Mouse (Mus musculus) adrenal gland, postnatal 25 days (tissue): ENCODE data around the gene Slc35a3. TPM values are rescaled to one million over a fixed set of nuclear protein-coding genes. Genes with fewer than 3 reads are reported as not detected.

Experiments
- DNase-seq: peaks from one replicate; pipeline ENCODE4 v3.0.0; 2021; ENCODE audit warnings: mixed read lengths
- total RNA-seq: library from RNA; stranded (reverse); gene quantifications from 2 replicates; pipeline ENCODE4 v1.2.3, GENCODE M21; 2021

The Slc35a3 gene
- total RNA-seq, 1 experiment from 2014 or later, result 29.5 TPM

GRCm38 (mm10) chr3:116638572-116638971, 74.1 kb downstream of the Slc35a3 start:
- no peak for DNase-seq

- no peak for DNase-seq
These were observed 74.7 kb downstream of the Slc35a3 start for GRCm38 (mm10) chr3:116637693-116638476.

GRCm38 (mm10) chr3:116635799-116636198, 76.8 kb downstream of the Slc35a3 start:
- DNase-seq, result no peak

- no peak for DNase-seq
These were observed 77.8 kb downstream of the Slc35a3 start for GRCm38 (mm10) chr3:116634853-116635252.

GRCm38 (mm10) chr3:116634091-116634490, 78.5 kb downstream of the Slc35a3 start:
- no peak for DNase-seq

- DNase-seq, result no peak
These were observed 79.7 kb downstream of the Slc35a3 start for GRCm38 (mm10) chr3:116632971-116633370.

GRCm38 (mm10) chr3:116631459-116631858, 81.2 kb downstream of the Slc35a3 start:
- no peak for DNase-seq

GRCm38 (mm10) chr3:116622641-116623040, 90.0 kb downstream of the Slc35a3 start:
- DNase-seq, result no peak

GRCm38 (mm10) chr3:116620636-116621370, 91.8 kb downstream of the Slc35a3 start:
- DNase-seq, result no peak

Other genes starting within 250 kb of the Slc35a3 start
- gene Rtca, start 204.6 kb downstream of the Slc35a3 start, total RNA-seq, result 29.5 and 35.1 TPM in 2 replicates
- 71.6 and 76.0 TPM in 2 replicates for gene Dbt, start 199.8 kb downstream of the Slc35a3 start, total RNA-seq
- 0.91 and 1.4 TPM in 2 replicates for gene Lrrc39, start 149.9 kb downstream of the Slc35a3 start, total RNA-seq
- 3.5 and 4.7 TPM in 2 replicates for gene Sass6, start 117.8 kb downstream of the Slc35a3 start, total RNA-seq
- gene Trmt13, start 98.2 kb downstream of the Slc35a3 start, total RNA-seq, result 17.9 and 18.9 TPM in 2 replicates
- 60.3 and 68.2 TPM in 2 replicates for gene Mfsd14a, start 50.2 kb downstream of the Slc35a3 start, total RNA-seq
- gene Gm43191, start 31.6 kb downstream of the Slc35a3 start, total RNA-seq, result 0.61 TPM in 1 of 2 replicates, not detected in the other
- 50.5 and 57.7 TPM in 2 replicates for gene Agl, start 95.3 kb upstream of the Slc35a3 start, total RNA-seq
- gene Frrs1, start 146.6 kb upstream of the Slc35a3 start, total RNA-seq, result 22.6 and 31.4 TPM in 2 replicates